Mouse (Mus musculus) C2C12 (cell line): ENCODE measurements at regions not wholly inside any gene's neighbourhood (a gene's known extent, or its start where the extent isn't known, plus 50 kb on each side); places are given as distances from the start of the nearest gene placed in this dataset.

Source experiments
- H3K27me3 ChIP-seq: one replicate; pipeline ENCODE4 v1.6.1; 2011; ENCODE audit not compliant: control insufficient read depth, insufficient read depth, insufficient read length
- H3K36me3 ChIP-seq: one replicate; pipeline ENCODE4 v1.6.1; 2011; ENCODE audit not compliant: control insufficient read depth, insufficient read depth
- H3K4me3 ChIP-seq: one replicate; pipeline ENCODE4 v1.5.1; 2011; ENCODE audit warnings: mild to moderate bottlenecking, control low read depth; ENCODE audit not compliant: poor library complexity, insufficient read depth, severe bottlenecking
- H3K79me2 ChIP-seq: one replicate; pipeline ENCODE4 v1.6.1; 2011; ENCODE audit not compliant: control insufficient read depth, insufficient read depth
- H3K79me3 ChIP-seq: one replicate; pipeline ENCODE4 v1.6.1; 2011; ENCODE audit warnings: low read depth, control low read depth
- H3ac ChIP-seq: one replicate; pipeline ENCODE3; 2011; ENCODE audit warnings: low read depth; ENCODE audit not compliant: control insufficient read depth, insufficient read length
- CEBPB ChIP-seq: IDR thresholded peaks from one replicate; pipeline ENCODE4 v1.6.1; 2011; ENCODE audit warnings: low read depth, mild to moderate bottlenecking, control low read depth, moderate library complexity
- CTCF ChIP-seq: IDR thresholded peaks from one replicate; pipeline ENCODE4 v1.5.1; 2011; ENCODE audit not compliant: control insufficient read depth, insufficient read depth, insufficient read length
- FOSL1 ChIP-seq: IDR thresholded peaks from one replicate; pipeline ENCODE4 v1.8.0; 2011; ENCODE audit warnings: mild to moderate bottlenecking, low read length; ENCODE audit not compliant: poor library complexity, insufficient read depth, severe bottlenecking
- MAX ChIP-seq: IDR thresholded peaks from one replicate; pipeline ENCODE4 v1.6.1; 2011; ENCODE audit warnings: mild to moderate bottlenecking, control low read depth
- MYOD1 ChIP-seq: IDR thresholded peaks from one replicate; pipeline ENCODE4 v1.6.1; 2011; ENCODE audit warnings: low read depth; ENCODE audit not compliant: control insufficient read depth, insufficient read length
- MYOG ChIP-seq: IDR thresholded peaks from one replicate; pipeline ENCODE4 v1.6.1; 2011; ENCODE audit not compliant: control insufficient read depth, insufficient read length; ENCODE audit errors: extremely low read depth
- USF1 ChIP-seq: IDR thresholded peaks from one replicate; pipeline ENCODE4 v1.6.1; 2011; ENCODE audit warnings: low read depth, mild to moderate bottlenecking, control low read depth, moderate library complexity

DNA sequence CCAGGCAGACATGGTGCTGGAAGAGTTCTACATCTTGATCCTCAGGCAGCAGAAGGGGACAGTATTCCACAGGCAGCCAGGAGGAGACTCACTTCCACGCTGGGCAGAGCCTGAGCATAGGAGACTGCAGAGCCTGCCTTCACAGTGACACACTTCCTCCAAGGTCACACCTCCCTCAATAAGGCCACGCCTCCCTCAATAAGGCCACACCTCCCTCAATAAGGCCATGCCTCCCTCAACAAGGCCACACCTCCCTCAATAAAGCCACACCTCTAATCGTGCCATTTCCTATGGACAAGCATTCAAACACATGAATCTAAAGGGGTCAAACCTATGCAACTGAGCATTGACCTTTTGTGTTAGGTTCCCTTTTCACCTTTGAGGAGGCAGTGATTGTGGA lies 88.5 kb upstream of the Mphosph6 start:
- Histone ChIP-seq H3K36me3 (no peaks in the 10 kb centered on the region), H3K79me2 (no peaks in the 10 kb centered on the region), H3K27me3 (no peaks in the 10 kb centered on the region), H3K79me3 (no peaks in the 10 kb centered on the region), H3ac (no peak overlapping the region), H3K4me3 (no peak overlapping the region)
- TF ChIP-seq CTCF = no peak
- TF ChIP-seq MAX = no peak
- TF ChIP-seq CEBPB = no peak
- no peak for TF ChIP-seq USF1
- TF ChIP-seq MYOG = no peak
- TF ChIP-seq MYOD1 = no peak
- TF ChIP-seq FOSL1 = no peak

DNA sequence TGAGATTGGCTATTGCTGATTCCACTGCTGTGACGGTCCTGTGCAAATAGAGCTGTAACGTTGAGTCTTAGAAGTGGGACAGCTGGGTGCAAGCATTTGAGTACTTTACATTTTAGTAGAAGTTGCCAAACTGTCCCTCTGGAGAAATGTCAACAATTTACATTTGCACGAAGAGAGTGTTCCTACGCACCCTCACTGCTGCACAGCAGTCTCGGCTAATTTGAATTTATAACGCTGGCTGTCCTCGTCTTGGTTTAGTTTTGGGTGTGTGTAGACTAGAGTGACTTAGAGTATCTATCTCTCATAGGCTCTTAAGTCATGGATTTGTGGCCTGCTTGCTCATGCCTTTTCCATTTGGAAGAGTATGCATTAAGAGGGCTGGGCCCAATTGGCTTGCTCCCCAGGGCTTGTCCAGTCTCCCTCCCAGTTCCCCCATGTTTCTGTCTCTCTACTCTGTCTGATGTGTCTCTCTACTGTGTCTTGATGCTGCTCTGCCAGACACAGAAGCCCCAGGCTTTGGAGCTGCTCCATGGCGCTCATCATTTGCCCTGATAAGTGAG lies 79.8 kb upstream of the Mphosph6 start:
- no peaks in the 10 kb centered on the region for H3K27me3 ChIP-seq
- H3K36me3 ChIP-seq = no peaks in the 10 kb centered on the region
- H3K4me3 ChIP-seq = no peak overlapping the region
- no peaks in the 10 kb centered on the region for H3K79me3 ChIP-seq
- no peak overlapping the region for H3ac ChIP-seq
- TF ChIP-seq CTCF (no peak), MYOG (no peak), FOSL1 (no peak), CEBPB (no peak), USF1 (no peak), MYOD1 (no peak)
- no peaks in the 10 kb centered on the region for H3K79me2 ChIP-seq

DNA sequence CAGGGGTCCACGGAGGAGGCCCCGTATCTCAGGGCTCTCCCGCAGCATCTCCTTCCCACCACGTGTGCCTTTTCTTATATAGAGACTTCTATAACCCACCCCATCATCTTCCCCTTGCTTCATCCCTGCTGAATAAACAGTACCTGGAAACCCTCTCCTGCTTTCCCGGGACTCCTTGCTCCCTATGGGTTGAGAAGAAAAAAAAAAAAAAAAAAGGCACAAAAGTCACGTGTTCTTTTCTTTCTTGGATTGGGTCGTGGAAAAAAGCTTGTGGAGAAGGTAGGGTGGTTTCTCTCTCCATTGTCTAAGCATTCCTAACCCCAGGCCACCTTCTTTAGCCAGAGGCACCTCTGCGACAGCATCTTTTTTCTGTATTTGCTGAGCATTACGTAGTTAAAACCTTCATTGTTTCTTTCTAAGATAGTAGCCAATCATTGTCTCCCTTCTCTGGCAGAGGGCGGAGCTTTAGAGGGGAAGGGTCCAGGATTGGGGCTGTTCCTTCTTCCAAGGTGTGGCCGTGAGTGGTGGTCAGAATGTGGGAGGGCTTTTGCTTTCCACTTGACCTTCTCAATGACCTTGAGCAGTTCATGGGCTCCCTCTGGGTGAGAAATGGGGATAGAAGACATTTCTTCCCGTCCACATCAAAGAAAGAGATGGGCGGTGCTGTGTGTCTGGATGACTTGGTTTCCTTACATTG lies 78.7 kb upstream of the Mphosph6 start:
- H3K36me3 ChIP-seq = no peaks in the 10 kb centered on the region
- no peak overlapping the region for H3ac ChIP-seq
- no peak overlapping the region for H3K4me3 ChIP-seq
- H3K79me3 ChIP-seq = no peaks in the 10 kb centered on the region
- no peaks in the 10 kb centered on the region for H3K79me2 ChIP-seq
- no peaks in the 10 kb centered on the region for H3K27me3 ChIP-seq
- TF ChIP-seq USF1 (no peak), MYOD1 (no peak), FOSL1 (no peak), MYOG (no peak), CTCF (no peak), CEBPB (no peak), MAX (no peak)

DNA sequence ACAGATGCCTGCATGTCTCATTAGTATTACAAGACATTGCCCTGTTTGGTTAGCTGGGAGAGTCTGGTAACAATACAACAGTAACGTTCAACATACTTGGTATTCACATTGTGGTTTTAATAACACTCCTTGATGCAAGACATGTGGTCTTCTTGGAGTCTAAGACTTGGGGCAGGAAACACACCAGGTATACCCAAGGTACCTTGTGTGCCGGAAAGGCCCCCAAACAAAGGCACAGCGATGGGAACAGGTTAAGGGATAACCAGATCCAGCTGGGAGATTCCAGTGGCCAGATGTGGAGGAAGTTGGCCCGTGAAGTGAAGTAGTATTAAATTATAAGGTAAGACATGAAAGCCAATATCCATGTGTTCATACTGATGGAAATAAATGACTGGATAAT lies 71.9 kb upstream of the Mphosph6 start:
- TF ChIP-seq MYOD1 (no peak), MAX (no peak), USF1 (no peak), FOSL1 (no peak), MYOG (no peak), CTCF (no peak), CEBPB (no peak)
- Histone ChIP-seq H3K4me3 (no peak overlapping the region), H3K27me3 (no peaks in the 10 kb centered on the region), H3K79me2 (no peaks in the 10 kb centered on the region), H3K79me3 (no peaks in the 10 kb centered on the region), H3ac (no peak overlapping the region), H3K36me3 (no peaks in the 10 kb centered on the region)

DNA sequence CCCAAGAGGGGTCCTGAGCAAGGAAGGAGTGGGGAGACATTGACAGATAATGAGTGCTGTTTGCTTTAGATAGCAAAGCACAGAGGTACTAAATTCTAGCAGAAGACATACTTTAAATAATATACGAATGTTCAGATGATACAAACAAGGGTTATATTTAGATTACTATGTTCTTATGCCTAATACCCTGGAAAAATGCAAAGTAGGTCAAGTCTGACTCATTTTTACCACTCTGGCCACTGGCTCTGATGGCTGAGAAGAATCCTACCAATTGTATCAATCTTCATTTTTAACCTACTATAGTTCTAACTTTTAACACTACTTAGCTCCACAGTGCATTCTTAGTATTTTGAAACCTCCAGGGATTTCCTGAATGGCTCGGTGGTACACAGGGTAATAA lies 65.4 kb upstream of the Mphosph6 start:
- Histone ChIP-seq H3K27me3 (no peaks in the 10 kb centered on the region), H3K36me3 (no peaks in the 10 kb centered on the region), H3ac (no peak overlapping the region), H3K79me3 (no peaks in the 10 kb centered on the region), H3K79me2 (no peaks in the 10 kb centered on the region), H3K4me3 (no peak overlapping the region)
- TF ChIP-seq CTCF = no peak

DNA sequence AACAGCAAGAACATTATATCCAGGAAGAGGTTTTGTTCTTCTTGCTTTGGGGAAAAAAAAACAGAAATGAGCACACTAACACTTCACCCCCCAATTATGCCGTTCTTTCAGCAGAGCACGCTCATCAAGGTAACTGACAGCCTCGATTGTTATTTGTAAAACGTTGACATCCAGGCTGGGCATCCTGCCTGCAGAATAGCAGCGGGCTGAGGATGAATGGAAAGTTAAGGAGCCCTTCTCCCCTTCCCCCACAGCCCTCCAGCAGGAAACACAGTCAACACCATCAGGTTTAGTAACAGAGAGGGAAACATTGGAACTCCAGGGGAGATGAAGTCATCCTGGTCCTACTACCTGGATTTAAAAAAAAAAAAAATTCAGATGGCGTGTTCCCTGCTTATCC lies 63.3 kb upstream of the Mphosph6 start:
- TF ChIP-seq MYOD1 (no peak), USF1 (no peak)
- no peak overlapping the region for H3ac ChIP-seq
- no peaks in the 10 kb centered on the region for H3K79me3 ChIP-seq
- no peaks in the 10 kb centered on the region for H3K79me2 ChIP-seq
- no peaks in the 10 kb centered on the region for H3K27me3 ChIP-seq
- H3K4me3 ChIP-seq = no peak overlapping the region
- H3K36me3 ChIP-seq = no peaks in the 10 kb centered on the region
